Mouse (Mus musculus) olfactory bulb, adult 2 months (tissue): Measurements from ENCODE around the gene Fscn3.

Source experiments
- CTCF ChIP-seq: fragments of 200-500 bp; IDR thresholded peaks from 2 replicates; pipeline ENCODE4 v1.5.1; 2012; ENCODE audit warnings: low read depth, mild to moderate bottlenecking, low read length, moderate library complexity; ENCODE audit not compliant: insufficient read depth
- POLR2A ChIP-seq: fragments of 200-500 bp; IDR thresholded peaks from 2 replicates; pipeline ENCODE4 v1.6.1; 2012; ENCODE audit warnings: mild to moderate bottlenecking, low read depth, low read length, moderate library complexity; ENCODE audit not compliant: insufficient read depth

GRCm38 (mm10) chr6:28410053-28410452, 17.5 kb upstream of the Fscn3 start:
- no peak for TF ChIP-seq POLR2A
- TF ChIP-seq CTCF, result no peak
